Mouse (Mus musculus) midbrain, postnatal 0 days (tissue): ENCODE results near the gene Chrna4. TPM values are rescaled to one million over a fixed set of nuclear protein-coding genes. Genes with fewer than 3 reads are reported as not detected.

Source experiments
- ATAC-seq: fragments of 200-750 bp; cut with Nextera tagmentation; 2 replicates; pipeline ENCODE4 v1.8.0; 2017; ENCODE audit warnings: moderate number of reproducible peaks, mild to moderate bottlenecking, moderate TSS enrichment, moderate library complexity; ENCODE audit not compliant: low FRiP score
- DNase-seq: peaks from one replicate; pipeline ENCODE4 v3.0.0-alpha.2; 2015; ENCODE audit warnings: low spot score
- H3K27ac ChIP-seq: fragments of 300-500 bp; sonication (generic); 2 replicates; pipeline ENCODE4 v1.5.1; 2014; ENCODE audit warnings: low read depth, mild to moderate bottlenecking, low read length, mixed read lengths
- H3K27me3 ChIP-seq: fragments of 300-500 bp; sonication (generic); 2 replicates; pipeline ENCODE4 v1.6.1; 2014; ENCODE audit warnings: low read length, control low read depth, mixed read lengths; ENCODE audit not compliant: insufficient read depth
- H3K36me3 ChIP-seq: fragments of 300-500 bp; sonication (generic); 2 replicates; pipeline ENCODE4 v1.6.1; 2014; ENCODE audit warnings: low read length, control low read depth, mixed read lengths; ENCODE audit not compliant: insufficient read depth
- H3K4me1 ChIP-seq: fragments of 300-500 bp; sonication (generic); 2 replicates; pipeline ENCODE4 v1.6.1; 2014; ENCODE audit warnings: mild to moderate bottlenecking, control low read depth, antibody characterized with exemption, low read length, mixed read lengths; ENCODE audit not compliant: insufficient read depth
- H3K4me2 ChIP-seq: fragments of 300-500 bp; sonication (generic); 2 replicates; pipeline ENCODE4 v1.6.1; 2014; ENCODE audit warnings: low read depth, mild to moderate bottlenecking, low read length, mixed read lengths; ENCODE audit not compliant: poor library complexity, severe bottlenecking
- H3K4me3 ChIP-seq: fragments of 300-500 bp; sonication (generic); 2 replicates; pipeline ENCODE4 v1.5.1; 2014; ENCODE audit warnings: low read depth, mild to moderate bottlenecking, low read length, moderate library complexity
- H3K9ac ChIP-seq: fragments of 300-500 bp; sonication (generic); replicated peaks from 2 replicates; pipeline ENCODE4 v1.6.1; 2014; ENCODE audit warnings: mild to moderate bottlenecking, low read length, moderate library complexity, mixed read lengths; ENCODE audit not compliant: poor library complexity, severe bottlenecking
- H3K9me3 ChIP-seq: fragments of 300-500 bp; sonication (generic); 2 replicates; pipeline ENCODE4 v1.6.1; 2016; ENCODE audit warnings: low read length, control low read depth
- CTCF ChIP-seq: IDR thresholded peaks from 2 replicates; pipeline ENCODE4 v1.5.1; 2016; ENCODE audit warnings: antibody characterized with exemption, mild to moderate bottlenecking
- WGBS: fragments of 180-500 bp; shearing (Covaris S2); extraction: QIAGEN DNeasy Blood & Tissue Kit; methylation state at CpG from one replicate; pipeline ENCODE4 v1.1.7; 2014; 5-methylcytosine and 5-hydroxymethylcytosine counted together
- polyA plus RNA-seq: library from polyadenylated mRNA; unstranded; fragments of >200 nt; fragmentation: Nextera tagmentation; extraction: Ambion mirVana; gene quantifications from 2 replicates; pipeline ENCODE4 v1.2.1, GENCODE M21; 2015
- total RNA-seq: library from RNA; depleted of rRNA; stranded (reverse); fragments of >200 nt; gene quantifications from 2 replicates; pipeline ENCODE4 v1.2.3, GENCODE M21; 2014

The Chrna4 gene
- total and polyA plus RNA-seq, 2 experiments from 2014 or later: 47.8 to 53.9 TPM

DNA sequence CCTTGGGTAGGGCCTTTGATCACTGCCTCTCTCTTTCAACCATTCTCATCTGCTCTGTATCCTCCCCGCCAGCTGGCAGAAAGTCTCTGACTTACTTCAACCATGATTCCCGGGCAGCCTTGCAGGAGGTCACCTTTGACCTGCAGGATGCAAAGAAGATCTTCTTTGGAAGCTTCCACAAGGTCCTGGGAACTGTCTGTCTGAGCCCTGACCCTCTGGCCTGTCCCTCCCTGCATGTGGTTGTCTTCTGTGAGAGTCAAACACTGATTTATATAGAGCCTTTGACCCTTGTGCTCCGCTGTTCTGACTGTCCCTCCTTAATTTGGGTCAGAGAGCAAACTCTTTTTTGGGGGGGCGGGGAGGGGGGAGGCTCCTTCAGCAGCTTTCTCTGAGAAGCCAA, 36.3 kb downstream of the Chrna4 start:
- Histone ChIP-seq H3K27me3 (no peaks in the 10 kb centered on the region), H3K4me3 (no peak overlapping the region), H3K9me3 (no peaks in the 10 kb centered on the region), H3K9ac (no peak overlapping the region), H3K27ac (no peak overlapping the region), H3K4me2 (no peak overlapping the region), H3K36me3 (no peaks in the 10 kb centered on the region), H3K4me1 (no peaks in the 10 kb centered on the region)
- TF ChIP-seq CTCF: no peak
- no peak for ATAC-seq
- no peak for DNase-seq
- 48% methylated on average over 4 of the region's 4 CpGs for WGBS

DNA sequence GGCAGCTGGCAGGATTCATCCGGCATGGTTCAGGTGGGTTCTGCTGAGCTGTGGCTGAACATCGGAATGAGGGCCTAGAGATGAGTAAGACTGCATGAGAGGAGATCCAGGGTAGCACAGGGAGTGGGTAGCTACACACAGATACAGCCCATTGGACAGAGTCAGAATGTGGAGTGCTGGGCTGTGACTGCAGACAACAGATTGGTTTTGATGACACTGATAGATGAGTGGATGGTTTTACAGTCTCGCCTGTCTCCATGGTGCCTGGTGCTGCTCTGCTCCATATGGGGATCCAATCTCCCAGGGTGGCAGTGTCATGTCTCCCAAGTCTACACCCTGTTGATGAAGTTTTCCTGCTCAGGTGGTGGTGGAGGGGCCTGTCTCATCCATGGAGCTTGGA, 46.4 kb downstream of the Chrna4 start:
- 76% methylated on average over 3 of the region's 3 CpGs for WGBS
- H3K27ac ChIP-seq: no peak overlapping the region
- no peak for DNase-seq
- no peaks in the 10 kb centered on the region for H3K36me3 ChIP-seq
- TF ChIP-seq CTCF: no peak
- no peak for ATAC-seq
- H3K4me1 ChIP-seq: no peaks in the 10 kb centered on the region
- H3K4me2 ChIP-seq: no peak overlapping the region
- H3K9me3 ChIP-seq: no peaks in the 10 kb centered on the region
- H3K27me3 ChIP-seq: no peaks in the 10 kb centered on the region
- no peak overlapping the region for H3K4me3 ChIP-seq
- no peak overlapping the region for H3K9ac ChIP-seq

DNA sequence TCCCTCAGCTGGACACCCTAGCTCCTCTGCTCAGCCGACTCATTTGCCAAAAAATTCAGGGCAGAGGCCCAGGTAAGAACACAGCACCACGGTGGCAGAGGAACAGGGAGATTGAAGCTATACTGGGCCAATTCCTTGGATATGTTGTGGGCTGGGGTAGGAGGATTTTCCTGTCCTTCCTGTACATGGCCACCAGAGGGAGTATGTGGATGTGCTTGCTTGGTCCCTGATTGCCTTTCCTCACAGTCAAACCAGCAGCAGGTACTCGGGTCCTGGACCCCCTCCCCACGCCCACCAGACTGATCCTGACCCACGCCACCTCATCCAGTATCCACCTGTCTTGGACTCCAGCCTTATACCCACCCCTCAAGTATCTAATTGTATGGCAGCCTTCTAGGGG, 46.9 kb downstream of the Chrna4 start:
- TF ChIP-seq CTCF: peak; percentile 96
- no peaks in the 10 kb centered on the region for H3K27me3 ChIP-seq
- DNase-seq: peak; percentile 67
- no peaks in the 10 kb centered on the region for H3K4me1 ChIP-seq
- no peak overlapping the region for H3K4me2 ChIP-seq
- peak; percentile 72 for ATAC-seq
- WGBS: 9% methylated on average over 5 of the region's 5 CpGs
- no peak overlapping the region for H3K9ac ChIP-seq
- H3K27ac ChIP-seq: no peak overlapping the region
- H3K9me3 ChIP-seq: no peaks in the 10 kb centered on the region
- H3K36me3 ChIP-seq: no peaks in the 10 kb centered on the region
- H3K4me3 ChIP-seq: no peak overlapping the region

DNA sequence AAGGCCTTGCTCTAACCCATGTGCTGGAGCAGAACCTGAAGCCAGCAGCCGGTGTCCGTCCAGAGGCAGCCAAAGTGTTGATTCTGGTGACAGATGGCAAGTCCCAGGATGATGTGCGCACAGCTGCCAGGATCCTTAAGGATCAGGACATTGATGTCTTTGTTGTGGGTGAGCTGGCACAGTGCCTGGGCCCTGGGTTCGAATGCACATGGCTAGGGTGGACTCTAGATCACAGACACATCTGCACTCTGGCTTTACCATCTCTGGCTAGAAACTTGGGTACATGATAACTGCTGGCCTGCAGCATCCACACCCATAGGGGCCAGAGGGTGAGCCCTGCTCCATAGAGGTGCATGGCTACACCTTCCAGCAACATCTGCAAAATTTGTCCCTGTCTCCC, 47.9 kb downstream of the Chrna4 start:
- ATAC-seq (no peak), DNase-seq (no peak)
- no peak for TF ChIP-seq CTCF
- Histone ChIP-seq H3K27me3 (no peaks in the 10 kb centered on the region), H3K4me3 (no peak overlapping the region), H3K9me3 (no peaks in the 10 kb centered on the region), H3K36me3 (no peaks in the 10 kb centered on the region), H3K4me1 (no peaks in the 10 kb centered on the region), H3K9ac (no peak overlapping the region), H3K4me2 (no peak overlapping the region), H3K27ac (no peak overlapping the region)
- 78% methylated on average over 4 of the region's 4 CpGs for WGBS

DNA sequence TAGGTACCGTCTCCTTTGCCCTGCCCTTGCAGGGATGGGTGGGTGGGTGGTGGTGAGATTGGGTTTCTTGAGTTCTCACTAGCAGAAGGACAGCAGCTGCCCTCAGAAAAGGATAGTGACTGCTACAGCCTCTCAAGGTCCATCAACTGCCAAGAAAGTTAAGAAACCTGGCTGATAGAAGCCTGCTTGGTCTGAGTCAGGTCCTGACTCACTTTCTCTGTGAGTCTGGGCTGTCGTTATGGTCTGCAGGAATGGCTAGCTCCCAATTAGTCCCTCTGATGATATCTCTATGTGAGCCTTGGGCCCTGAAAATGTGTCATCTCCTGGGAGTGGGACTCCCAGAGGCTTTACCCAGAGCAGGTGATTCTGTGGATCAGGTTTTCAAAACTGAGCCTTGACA, 49.0 kb downstream of the Chrna4 start:
- H3K4me1 ChIP-seq: no peaks in the 10 kb centered on the region
- H3K4me3 ChIP-seq: no peak overlapping the region
- TF ChIP-seq CTCF: no peak
- 76% methylated on average over 2 of the region's 2 CpGs for WGBS
- H3K27me3 ChIP-seq: no peaks in the 10 kb centered on the region
- DNase-seq: no peak
- no peak overlapping the region for H3K27ac ChIP-seq
- H3K9me3 ChIP-seq: no peaks in the 10 kb centered on the region
- no peak for ATAC-seq
- H3K36me3 ChIP-seq: no peaks in the 10 kb centered on the region
- no peak overlapping the region for H3K4me2 ChIP-seq
- no peak overlapping the region for H3K9ac ChIP-seq

DNA sequence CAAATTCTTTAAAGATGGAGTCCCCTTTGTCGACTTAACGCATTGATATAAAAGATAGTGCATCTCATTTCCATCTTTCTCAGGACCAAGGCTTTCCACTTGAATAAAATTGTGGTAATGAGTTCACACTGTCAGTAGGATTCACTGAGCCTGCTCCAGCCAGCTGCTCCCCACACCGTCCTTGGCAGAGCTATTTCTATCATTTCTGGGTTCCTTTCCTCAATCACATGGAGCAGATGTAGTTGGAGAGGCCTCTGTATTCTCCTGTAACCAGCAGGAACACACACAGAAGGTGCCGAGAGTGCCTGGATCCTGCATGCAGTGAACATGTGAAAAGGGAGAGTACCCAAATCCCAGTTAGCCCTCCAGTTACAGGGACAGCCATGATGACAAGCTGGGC, 53.0 kb downstream of the Chrna4 start:
- Histone ChIP-seq H3K36me3 (no peaks in the 10 kb centered on the region), H3K9me3 (no peaks in the 10 kb centered on the region), H3K4me2 (no peak overlapping the region), H3K4me3 (no peak overlapping the region), H3K9ac (no peak overlapping the region), H3K27ac (no peak overlapping the region), H3K27me3 (no peaks in the 10 kb centered on the region), H3K4me1 (no peaks in the 10 kb centered on the region)
- 64% methylated on average over 4 of the region's 4 CpGs for WGBS
- no peak for TF ChIP-seq CTCF
- DNase-seq (no peak), ATAC-seq (no peak)
